Mouse (Mus musculus): ENCODE measurements around the gene Best1.

GRCm38 (mm10) chr19:9987593-9987992 lies 13.8 kb downstream of the Best1 start:
- TF ChIP-seq CTCF (conservative IDR thresholded peaks at IDR 0.05; ENCODE audit: insufficient read depth, insufficient read length, low read depth, low read length) (no peak), POLR2A (IDR thresholded peaks at IDR 0.05; ENCODE audit: low read depth, low read length) (no peak)

All from kidney, adult 2 months (tissue).